Mouse (Mus musculus): ENCODE measurements at regions not wholly inside any gene's neighbourhood (a gene's known extent, or its start where the extent isn't known, plus 50 kb on each side); places are given as distances from the start of the nearest gene placed in this dataset.

DNA sequence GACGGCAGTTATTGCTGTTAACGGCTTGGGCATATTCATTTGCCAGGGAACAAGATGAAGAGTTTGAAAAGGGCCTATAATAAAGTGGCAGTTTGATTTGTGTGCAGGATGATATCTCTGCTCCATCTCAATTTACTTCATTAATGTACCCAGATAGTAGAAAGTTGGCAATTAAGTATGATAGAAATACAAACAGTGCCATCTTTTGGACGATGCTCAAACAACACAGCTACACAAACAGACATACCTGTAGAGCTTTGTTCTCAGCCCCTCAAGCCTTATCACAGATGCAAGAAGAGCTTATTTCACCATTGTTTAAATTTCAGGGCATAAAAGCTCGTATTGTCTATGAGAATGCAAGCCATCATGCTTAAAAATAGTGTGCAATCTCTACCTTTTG is 82.2 kb downstream of the Tnfsf11 start:
- Histone ChIP-seq H3K36me3 (ENCODE audit: control insufficient read depth, insufficient read depth, low read length) (no peaks in the 10 kb centered on the region), H3K4me2 (no peak overlapping the region), H3K9ac (ENCODE audit: low read depth, low read length) (no peak overlapping the region), H3K4me1 (ENCODE audit: control insufficient read depth, insufficient read depth, low read length) (no peaks in the 10 kb centered on the region), H3K27me3 (ENCODE audit: control insufficient read depth, insufficient read depth, low read length) (no peaks in the 10 kb centered on the region), H3K9me3 (replicated peaks; ENCODE audit: control insufficient read depth, low read length) (no peaks in the 10 kb centered on the region), H3K4me3 (ENCODE audit: low read depth, low read length) (no peak overlapping the region), H3K27ac (ENCODE audit: low read depth, low read length) (no peak overlapping the region)
- 73% methylated on average over 4 of the region's 4 CpGs for WGBS (ENCODE audit: insufficient replicate concordance)
- no peak for ATAC-seq (replicated peaks; ENCODE audit: insufficient number of reproducible peaks, low FRiP score, low TSS enrichment)

DNA sequence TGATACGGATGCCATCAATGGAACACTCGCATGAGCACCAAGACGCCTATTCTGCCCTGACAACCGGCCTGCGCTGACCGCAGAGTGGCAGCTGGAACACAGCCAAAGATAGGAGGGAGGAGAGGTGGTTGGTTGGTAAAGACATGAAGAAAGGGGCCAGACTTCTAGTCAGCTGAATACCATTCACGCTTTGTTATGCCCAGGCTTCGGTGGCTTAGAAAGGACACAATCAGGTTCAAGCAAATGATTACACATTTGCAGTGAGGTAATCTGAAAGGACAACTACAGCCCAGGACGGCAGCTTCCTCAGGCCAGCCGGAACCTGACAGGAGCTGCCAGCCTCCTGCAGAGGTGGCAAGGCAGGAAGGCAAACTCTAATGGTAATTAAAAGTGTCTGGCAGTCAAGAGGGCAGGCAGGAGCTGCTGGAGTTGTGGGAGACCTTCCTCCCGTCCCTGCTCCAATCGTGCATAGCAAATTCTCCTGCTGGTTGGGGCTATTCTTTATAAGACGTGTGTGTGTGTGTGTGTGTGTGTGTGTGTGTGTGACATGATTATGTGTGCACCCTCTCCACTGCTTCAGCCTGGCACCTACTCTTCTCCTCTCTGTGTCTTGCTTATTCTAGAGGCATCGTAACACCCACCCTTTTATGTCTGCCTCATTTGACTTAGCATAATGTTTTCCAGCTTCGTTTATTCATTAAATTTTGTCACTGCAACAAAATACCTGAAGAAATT is 91.4 kb downstream of the Tnfsf11 start:
- no peaks in the 10 kb centered on the region for H3K27me3 ChIP-seq (ENCODE audit: control insufficient read depth, insufficient read depth, low read length)
- no peak overlapping the region for H3K27ac ChIP-seq (ENCODE audit: low read depth, low read length)
- no peak for ATAC-seq (replicated peaks; ENCODE audit: insufficient number of reproducible peaks, low FRiP score, low TSS enrichment)
- H3K9me3 ChIP-seq (replicated peaks; ENCODE audit: control insufficient read depth, low read length), result no peaks in the 10 kb centered on the region
- H3K4me1 ChIP-seq (ENCODE audit: control insufficient read depth, insufficient read depth, low read length), result no peaks in the 10 kb centered on the region
- H3K9ac ChIP-seq (ENCODE audit: low read depth, low read length), result no peak overlapping the region
- H3K4me3 ChIP-seq (ENCODE audit: low read depth, low read length), result no peak overlapping the region
- 40% methylated on average over 15 of the region's 15 CpGs for WGBS (ENCODE audit: insufficient replicate concordance)
- H3K36me3 ChIP-seq (ENCODE audit: control insufficient read depth, insufficient read depth, low read length), result no peaks in the 10 kb centered on the region
- peak overlapping the region; percentile 30 for H3K4me2 ChIP-seq

DNA sequence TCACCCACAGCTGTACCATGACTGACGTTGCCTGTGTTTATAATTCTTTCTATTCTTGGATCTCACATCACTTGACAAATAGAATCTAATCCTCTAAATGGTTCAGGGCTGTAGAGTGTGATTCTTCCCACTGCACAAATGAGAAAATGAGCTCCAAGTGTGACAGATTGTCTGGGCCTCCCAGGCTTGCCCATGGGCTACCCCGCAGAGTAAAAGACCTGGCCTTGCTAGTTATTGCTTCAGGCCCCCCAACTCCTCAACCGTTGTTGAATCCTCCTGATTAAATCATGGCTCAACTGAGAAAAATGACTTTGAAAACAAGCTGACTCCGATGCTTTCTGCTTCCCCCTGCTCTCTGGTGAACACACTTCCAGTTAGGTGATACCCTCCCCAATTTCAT is 92.4 kb downstream of the Tnfsf11 start:
- no peak overlapping the region for H3K27ac ChIP-seq (ENCODE audit: low read depth, low read length)
- H3K4me1 ChIP-seq (ENCODE audit: control insufficient read depth, insufficient read depth, low read length), result no peaks in the 10 kb centered on the region
- H3K4me3 ChIP-seq (ENCODE audit: low read depth, low read length), result no peak overlapping the region
- no peak for ATAC-seq (replicated peaks; ENCODE audit: insufficient number of reproducible peaks, low FRiP score, low TSS enrichment)
- no peak overlapping the region for H3K9ac ChIP-seq (ENCODE audit: low read depth, low read length)
- H3K4me2 ChIP-seq, result no peak overlapping the region
- H3K9me3 ChIP-seq (replicated peaks; ENCODE audit: control insufficient read depth, low read length), result no peaks in the 10 kb centered on the region
- WGBS (ENCODE audit: insufficient replicate concordance), result 68% methylated on average over 4 of the region's 4 CpGs
- no peaks in the 10 kb centered on the region for H3K27me3 ChIP-seq (ENCODE audit: control insufficient read depth, insufficient read depth, low read length)
- H3K36me3 ChIP-seq (ENCODE audit: control insufficient read depth, insufficient read depth, low read length), result no peaks in the 10 kb centered on the region

DNA sequence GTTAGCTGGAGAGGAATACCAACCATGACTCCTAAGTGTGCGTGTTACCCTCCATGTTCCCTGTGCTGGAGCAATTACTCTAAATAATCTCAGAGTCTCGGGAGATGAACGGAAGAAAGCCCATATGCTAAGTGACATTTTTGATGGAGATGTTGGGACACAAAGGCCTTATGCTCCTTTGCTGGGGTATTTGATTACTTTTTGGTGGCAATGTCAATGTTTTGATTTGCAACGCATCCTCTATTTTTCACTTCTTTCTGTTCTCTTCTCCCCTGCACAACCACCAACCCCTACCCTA is 103.3 kb downstream of the Tnfsf11 start:
- no peaks in the 10 kb centered on the region for H3K9me3 ChIP-seq (replicated peaks; ENCODE audit: control insufficient read depth, low read length)
- no peak for ATAC-seq (replicated peaks; ENCODE audit: insufficient number of reproducible peaks, low FRiP score, low TSS enrichment)
- H3K4me2 ChIP-seq, result no peak overlapping the region
- H3K27me3 ChIP-seq (ENCODE audit: control insufficient read depth, insufficient read depth, low read length), result no peaks in the 10 kb centered on the region
- H3K4me1 ChIP-seq (ENCODE audit: control insufficient read depth, insufficient read depth, low read length), result no peaks in the 10 kb centered on the region
- H3K27ac ChIP-seq (ENCODE audit: low read depth, low read length), result no peak overlapping the region
- H3K36me3 ChIP-seq (ENCODE audit: control insufficient read depth, insufficient read depth, low read length), result no peaks in the 10 kb centered on the region
- no peak overlapping the region for H3K9ac ChIP-seq (ENCODE audit: low read depth, low read length)
- 92% methylated on average over 4 of the region's 4 CpGs for WGBS (ENCODE audit: insufficient replicate concordance)
- no peak overlapping the region for H3K4me3 ChIP-seq (ENCODE audit: low read depth, low read length)

DNA sequence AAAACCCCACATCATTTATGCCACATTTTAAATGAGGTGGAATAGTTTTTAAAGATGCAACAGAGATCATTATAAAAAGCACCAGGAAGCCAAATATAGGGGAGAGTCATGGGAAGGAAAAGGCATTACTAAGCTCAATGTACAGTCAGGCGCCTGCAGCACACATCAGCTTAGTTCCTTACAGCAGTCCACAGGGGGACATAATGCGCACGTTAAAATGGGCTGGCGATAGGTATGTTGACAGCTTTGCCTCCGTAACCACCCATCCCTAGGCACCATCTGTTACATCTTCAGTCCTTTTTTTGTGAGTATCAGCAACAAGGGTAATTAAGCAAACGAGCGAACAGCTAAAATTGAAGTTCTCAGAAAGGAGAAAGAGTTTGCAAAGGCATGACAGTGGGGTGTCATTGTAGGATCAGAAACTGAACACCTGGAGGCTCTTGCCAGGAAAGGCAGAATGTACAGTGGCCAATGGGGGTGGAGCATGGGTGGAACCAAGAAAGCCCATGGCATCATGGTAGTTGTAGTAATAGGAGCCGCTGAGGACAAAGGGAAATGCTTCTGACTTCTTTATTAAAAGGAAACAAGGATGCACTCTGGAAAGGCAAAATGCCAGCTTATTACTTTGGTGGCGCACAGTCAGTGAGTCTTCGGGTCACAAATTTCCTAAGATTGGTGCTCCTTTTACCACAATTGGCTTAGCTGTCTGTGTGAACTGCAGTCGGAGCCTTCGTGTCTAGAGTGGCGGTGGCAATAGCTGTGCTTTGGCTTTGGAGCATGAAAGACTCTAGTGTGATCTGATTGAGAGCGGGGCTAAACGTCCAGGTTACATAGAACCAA is 103.9 kb downstream of the Tnfsf11 start:
- no peaks in the 10 kb centered on the region for H3K27me3 ChIP-seq (ENCODE audit: control insufficient read depth, insufficient read depth, low read length)
- H3K4me1 ChIP-seq (ENCODE audit: control insufficient read depth, insufficient read depth, low read length), result no peaks in the 10 kb centered on the region
- no peak overlapping the region for H3K27ac ChIP-seq (ENCODE audit: low read depth, low read length)
- H3K4me3 ChIP-seq (ENCODE audit: low read depth, low read length), result no peak overlapping the region
- no peak overlapping the region for H3K9ac ChIP-seq (ENCODE audit: low read depth, low read length)
- H3K36me3 ChIP-seq (ENCODE audit: control insufficient read depth, insufficient read depth, low read length), result no peaks in the 10 kb centered on the region
- 67% methylated on average over 15 of the region's 15 CpGs for WGBS (ENCODE audit: insufficient replicate concordance)
- H3K9me3 ChIP-seq (replicated peaks; ENCODE audit: control insufficient read depth, low read length), result no peaks in the 10 kb centered on the region
- no peak overlapping the region for H3K4me2 ChIP-seq
- ATAC-seq (replicated peaks; ENCODE audit: insufficient number of reproducible peaks, low FRiP score, low TSS enrichment), result no peak

DNA sequence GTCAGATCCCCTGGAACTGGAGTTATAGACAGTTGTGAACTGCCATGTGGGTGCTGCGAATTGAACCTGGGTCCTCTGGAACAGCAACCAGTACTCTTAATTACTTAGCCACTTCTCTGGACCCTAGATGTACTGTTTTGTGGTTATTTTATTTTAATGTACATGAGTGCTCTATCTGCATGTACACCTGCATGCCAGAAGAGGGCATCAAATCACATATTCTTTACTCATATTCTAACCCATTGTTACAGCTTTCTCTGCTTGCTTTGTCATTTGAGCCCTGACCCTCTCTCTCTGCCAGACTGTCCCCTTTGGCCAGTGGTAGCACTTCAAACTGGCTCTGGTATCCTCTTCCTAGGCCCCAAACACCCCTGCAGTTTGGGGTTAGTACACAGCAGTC is 105.1 kb downstream of the Tnfsf11 start:
- H3K4me2 ChIP-seq, result no peak overlapping the region
- H3K9ac ChIP-seq (ENCODE audit: low read depth, low read length), result no peak overlapping the region
- WGBS (ENCODE audit: insufficient replicate concordance), result 70% methylated on average over 1 of the region's 1 CpGs
- no peak overlapping the region for H3K4me3 ChIP-seq (ENCODE audit: low read depth, low read length)
- no peaks in the 10 kb centered on the region for H3K4me1 ChIP-seq (ENCODE audit: control insufficient read depth, insufficient read depth, low read length)
- H3K27ac ChIP-seq (ENCODE audit: low read depth, low read length), result no peak overlapping the region
- no peaks in the 10 kb centered on the region for H3K27me3 ChIP-seq (ENCODE audit: control insufficient read depth, insufficient read depth, low read length)
- no peak for ATAC-seq (replicated peaks; ENCODE audit: insufficient number of reproducible peaks, low FRiP score, low TSS enrichment)
- no peaks in the 10 kb centered on the region for H3K9me3 ChIP-seq (replicated peaks; ENCODE audit: control insufficient read depth, low read length)
- H3K36me3 ChIP-seq (ENCODE audit: control insufficient read depth, insufficient read depth, low read length), result no peaks in the 10 kb centered on the region

DNA sequence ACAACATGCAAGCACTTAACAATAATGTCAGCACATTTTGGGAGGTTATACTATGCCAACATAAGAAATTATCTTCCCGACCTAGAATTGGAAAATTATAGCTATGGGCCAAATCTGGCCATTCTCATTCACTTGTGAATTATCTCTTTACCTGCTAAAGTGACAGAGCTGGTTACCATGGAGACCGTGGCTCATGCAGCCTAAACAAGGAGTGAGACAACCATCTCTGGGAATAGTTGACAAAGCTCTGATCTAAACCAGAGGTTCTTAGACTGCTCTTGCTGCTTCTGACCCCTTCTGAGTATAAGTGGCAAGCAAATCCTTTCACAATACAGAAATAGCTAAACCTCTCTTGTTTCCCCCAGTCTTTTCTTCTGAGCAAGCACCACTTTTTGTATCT is 108.7 kb upstream of the Fam216b start:
- Histone ChIP-seq H3K4me3 (ENCODE audit: low read depth, low read length) (no peak overlapping the region), H3K9me3 (replicated peaks; ENCODE audit: control insufficient read depth, low read length) (no peaks in the 10 kb centered on the region), H3K4me1 (ENCODE audit: control insufficient read depth, insufficient read depth, low read length) (no peaks in the 10 kb centered on the region), H3K36me3 (ENCODE audit: control insufficient read depth, insufficient read depth, low read length) (no peaks in the 10 kb centered on the region), H3K27ac (ENCODE audit: low read depth, low read length) (no peak overlapping the region), H3K4me2 (no peak overlapping the region), H3K27me3 (ENCODE audit: control insufficient read depth, insufficient read depth, low read length) (no peaks in the 10 kb centered on the region), H3K9ac (ENCODE audit: low read depth, low read length) (no peak overlapping the region)
- ATAC-seq (replicated peaks; ENCODE audit: insufficient number of reproducible peaks, low FRiP score, low TSS enrichment), result no peak
- WGBS (ENCODE audit: insufficient replicate concordance), result 72% methylated on average over 2 of the region's 2 CpGs

DNA sequence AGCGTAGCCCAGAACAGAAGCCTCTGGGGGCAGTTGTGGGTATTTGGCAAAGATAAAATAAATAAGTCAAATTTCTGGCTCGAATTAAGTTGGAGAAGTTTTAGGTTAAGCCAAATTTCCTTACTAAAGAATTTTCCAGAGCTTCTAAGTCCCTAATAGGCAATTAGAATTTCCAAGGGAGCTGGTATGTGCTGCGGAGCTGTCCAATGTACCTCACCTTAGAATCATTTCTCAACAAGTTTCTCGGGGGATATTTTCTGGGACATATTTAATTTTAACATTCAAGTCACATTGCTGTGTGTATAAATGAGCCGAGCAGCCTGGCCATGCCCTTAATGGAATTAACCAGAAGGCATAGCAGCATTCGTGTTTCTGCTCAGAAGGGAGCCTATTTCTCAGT is 90.8 kb upstream of the Fam216b start:
- H3K36me3 ChIP-seq (ENCODE audit: control insufficient read depth, insufficient read depth, low read length), result no peaks in the 10 kb centered on the region
- H3K4me1 ChIP-seq (ENCODE audit: control insufficient read depth, insufficient read depth, low read length), result no peaks in the 10 kb centered on the region
- H3K9me3 ChIP-seq (replicated peaks; ENCODE audit: control insufficient read depth, low read length), result no peaks in the 10 kb centered on the region
- 54% methylated on average over 6 of the region's 6 CpGs for WGBS (ENCODE audit: insufficient replicate concordance)
- no peak overlapping the region for H3K4me2 ChIP-seq
- H3K4me3 ChIP-seq (ENCODE audit: low read depth, low read length), result no peak overlapping the region
- no peak overlapping the region for H3K9ac ChIP-seq (ENCODE audit: low read depth, low read length)
- ATAC-seq (replicated peaks; ENCODE audit: insufficient number of reproducible peaks, low FRiP score, low TSS enrichment), result no peak
- no peaks in the 10 kb centered on the region for H3K27me3 ChIP-seq (ENCODE audit: control insufficient read depth, insufficient read depth, low read length)
- H3K27ac ChIP-seq (ENCODE audit: low read depth, low read length), result no peak overlapping the region

DNA sequence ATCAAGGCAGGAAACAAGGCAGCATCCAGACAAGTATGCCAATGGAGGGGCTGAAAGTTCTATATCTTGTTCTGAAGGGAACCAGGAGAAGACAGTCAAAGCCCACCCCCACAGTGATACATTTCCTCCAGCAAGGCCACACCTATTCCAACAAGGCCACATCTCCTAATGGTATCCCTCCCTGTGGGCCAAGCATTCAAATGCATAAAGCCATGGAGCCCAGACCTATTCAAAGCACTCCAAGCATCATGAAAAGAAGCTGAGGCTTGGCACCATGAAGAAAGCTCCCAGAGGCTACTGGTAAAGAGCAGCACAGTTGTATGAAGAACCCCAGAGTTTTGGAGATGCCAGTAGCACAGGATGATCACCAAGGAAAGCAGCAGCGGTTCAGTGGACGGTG is 84.6 kb upstream of the Fam216b start:
- H3K9me3 ChIP-seq (replicated peaks; ENCODE audit: control insufficient read depth, low read length), result no peaks in the 10 kb centered on the region
- WGBS (ENCODE audit: insufficient replicate concordance), result 75% methylated on average over 2 of the region's 2 CpGs
- no peak overlapping the region for H3K4me2 ChIP-seq
- no peaks in the 10 kb centered on the region for H3K27me3 ChIP-seq (ENCODE audit: control insufficient read depth, insufficient read depth, low read length)
- no peak overlapping the region for H3K27ac ChIP-seq (ENCODE audit: low read depth, low read length)
- H3K4me1 ChIP-seq (ENCODE audit: control insufficient read depth, insufficient read depth, low read length), result no peaks in the 10 kb centered on the region
- H3K4me3 ChIP-seq (ENCODE audit: low read depth, low read length), result no peak overlapping the region
- no peaks in the 10 kb centered on the region for H3K36me3 ChIP-seq (ENCODE audit: control insufficient read depth, insufficient read depth, low read length)
- no peak overlapping the region for H3K9ac ChIP-seq (ENCODE audit: low read depth, low read length)
- no peak for ATAC-seq (replicated peaks; ENCODE audit: insufficient number of reproducible peaks, low FRiP score, low TSS enrichment)
